Mouse (Mus musculus) thymus, adult 2 months (tissue): ENCODE data around the gene Adam12. TPM values are rescaled to one million over a fixed set of nuclear protein-coding genes. Genes with fewer than 3 reads are reported as not detected.

ENCODE experiments used
- DNase-seq: peaks from one replicate; pipeline ENCODE4 v3.0.0; 2021
- H3K27ac ChIP-seq: fragments of 200-500 bp; 2 replicates; pipeline ENCODE4 v1.5.1; 2012; ENCODE audit warnings: low read length, control low read depth; ENCODE audit not compliant: control insufficient read depth, insufficient read depth
- H3K27me3 ChIP-seq: fragments of 200-500 bp; 2 replicates; pipeline ENCODE4 v1.6.1; 2012; ENCODE audit warnings: mild to moderate bottlenecking, low read length, moderate library complexity, mixed read lengths; ENCODE audit not compliant: control insufficient read depth, insufficient read depth
- H3K36me3 ChIP-seq: fragments of 200-500 bp; 2 replicates; pipeline ENCODE4 v1.6.1; 2012; ENCODE audit warnings: mild to moderate bottlenecking, low read length, moderate library complexity; ENCODE audit not compliant: control insufficient read depth, insufficient read depth
- H3K4me1 ChIP-seq: fragments of 200-500 bp; replicated peaks from 2 replicates; pipeline ENCODE4 v1.6.1; 2012; ENCODE audit warnings: low read length; ENCODE audit not compliant: control insufficient read depth, insufficient read depth
- H3K4me3 ChIP-seq: fragments of 200-500 bp; 2 replicates; pipeline ENCODE4 v1.5.1; 2012; ENCODE audit warnings: mild to moderate bottlenecking, low read length, control low read depth, moderate library complexity; ENCODE audit not compliant: control insufficient read depth, insufficient read depth
- CTCF ChIP-seq: fragments of 200-500 bp; IDR thresholded peaks from 2 replicates; pipeline ENCODE4 v1.5.1; 2012; ENCODE audit warnings: mild to moderate bottlenecking, control low read depth, low read length, moderate library complexity, borderline replicate concordance; ENCODE audit not compliant: control insufficient read depth, poor library complexity, insufficient read depth; ENCODE audit errors: extremely low read depth
- POLR2A ChIP-seq: fragments of 200-500 bp; IDR thresholded peaks from 2 replicates; pipeline ENCODE4 v1.6.1; 2012; ENCODE audit warnings: mild to moderate bottlenecking, low read length, control low read depth, moderate library complexity; ENCODE audit not compliant: control insufficient read depth, poor library complexity, insufficient read depth; ENCODE audit errors: extremely low read depth
- WGBS: fragments of 180-500 bp; shearing (Covaris S2); methylation state at CpG from one replicate; pipeline ENCODE4 v1.1.7; 2018; 5-methylcytosine and 5-hydroxymethylcytosine counted together
- polyA plus RNA-seq: library from polyadenylated mRNA; depleted of rRNA; stranded (reverse); fragments of >200 nt; gene quantifications from 2 replicates; pipeline ENCODE4 v1.2.3, GENCODE M21; 2012

Adam12 gene
- polyA plus RNA-seq, 1 experiment: 29.0 TPM

DNA sequence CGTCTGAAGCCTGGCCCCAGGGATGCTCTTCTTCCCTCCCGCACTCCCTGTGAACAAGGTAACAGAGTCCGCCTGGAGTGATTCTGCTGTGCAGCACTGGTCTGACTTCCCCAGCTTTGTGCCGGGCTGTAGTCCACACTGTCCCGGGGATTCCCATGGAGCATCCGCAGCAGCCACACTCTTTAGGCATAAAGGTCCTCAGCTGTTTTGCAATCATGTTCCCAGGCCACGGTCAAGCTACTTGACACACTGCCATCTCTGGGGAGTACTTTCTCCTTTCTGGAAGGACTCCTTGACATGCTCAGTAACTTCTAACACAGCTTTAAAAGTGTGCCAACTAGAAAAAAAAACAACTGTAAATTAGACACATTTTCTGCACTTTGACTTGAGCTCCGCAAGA is 116.5 kb downstream of the Adam12 start:
- no peaks in the 10 kb centered on the region for H3K27me3 ChIP-seq
- H3K27ac ChIP-seq: no peak overlapping the region
- 94% methylated on average over 8 of the region's 8 CpGs for WGBS
- no peak overlapping the region for H3K4me3 ChIP-seq
- no peak for DNase-seq
- no peaks in the 10 kb centered on the region for H3K36me3 ChIP-seq
- H3K4me1 ChIP-seq: no peaks in the 10 kb centered on the region
- no peak for TF ChIP-seq CTCF
- TF ChIP-seq POLR2A: no peak

DNA sequence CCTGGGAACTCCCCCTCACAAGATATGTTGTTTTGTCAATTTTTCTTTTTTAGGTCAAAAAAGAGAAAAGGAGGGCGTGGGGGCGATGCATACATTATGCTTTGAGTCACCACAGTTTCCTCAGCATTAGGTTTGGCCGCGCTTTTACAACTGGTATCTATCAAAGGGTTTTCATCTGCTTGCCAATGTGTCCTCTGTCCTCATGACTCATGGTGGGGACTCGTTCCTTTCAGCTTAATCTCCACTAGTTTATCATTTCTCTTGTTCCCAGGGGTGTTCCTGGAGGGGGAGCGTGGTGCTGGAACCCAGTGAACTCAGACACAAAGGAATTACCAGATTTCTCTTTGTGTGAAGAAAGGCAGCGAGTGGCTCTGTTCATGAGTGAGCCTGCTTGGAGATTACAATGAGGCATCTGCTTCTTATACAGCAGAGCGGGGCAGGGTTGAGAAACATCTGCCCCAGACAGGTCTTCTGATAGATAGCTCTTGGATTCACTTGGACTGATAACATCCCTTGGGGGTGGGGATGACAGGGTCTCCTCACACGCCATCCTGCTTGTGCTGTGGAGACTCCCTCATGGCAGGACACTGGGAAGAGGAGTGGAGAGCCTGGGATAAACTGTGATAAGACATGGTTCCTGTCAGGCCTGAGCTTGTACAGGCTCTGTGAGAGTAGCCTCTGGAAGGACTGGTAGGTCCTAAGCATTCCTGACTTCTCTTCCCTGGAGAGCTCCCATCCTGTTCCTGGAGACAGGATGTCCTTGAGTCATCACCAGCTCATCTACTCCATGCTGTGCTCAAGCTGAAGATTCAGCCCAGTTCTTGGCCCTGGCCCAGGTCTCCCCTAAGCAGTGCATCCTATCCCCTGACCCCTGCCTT is 117.4 kb downstream of the Adam12 start:
- no peak for DNase-seq
- 90% methylated on average over 9 of the region's 9 CpGs for WGBS
- H3K4me3 ChIP-seq: no peak overlapping the region
- H3K27ac ChIP-seq: no peak overlapping the region
- no peaks in the 10 kb centered on the region for H3K4me1 ChIP-seq
- TF ChIP-seq POLR2A (no peak), CTCF (no peak)
- no peaks in the 10 kb centered on the region for H3K27me3 ChIP-seq
- H3K36me3 ChIP-seq: no peaks in the 10 kb centered on the region

DNA sequence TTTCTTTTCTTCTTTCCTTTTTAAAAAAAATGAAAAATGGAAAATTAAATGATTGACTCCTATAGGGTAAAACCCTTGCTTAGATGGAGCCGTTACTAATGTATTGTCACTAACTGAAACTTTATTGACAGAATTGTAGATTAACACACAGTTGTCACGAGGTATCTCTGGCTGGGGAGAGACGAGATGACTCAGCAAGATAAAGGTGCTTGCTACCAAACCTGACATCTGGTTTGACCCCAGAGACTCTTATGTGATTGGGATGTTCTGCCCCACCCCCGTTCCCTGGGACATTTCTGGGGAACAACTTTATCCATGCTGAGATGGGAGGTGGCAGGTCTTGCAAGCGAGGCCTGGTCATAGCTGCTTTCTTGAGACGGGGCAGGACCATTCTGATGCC is 118.1 kb downstream of the Adam12 start:
- Histone ChIP-seq H3K36me3 (no peaks in the 10 kb centered on the region), H3K27me3 (no peaks in the 10 kb centered on the region), H3K4me1 (no peaks in the 10 kb centered on the region), H3K4me3 (no peak overlapping the region), H3K27ac (no peak overlapping the region)
- TF ChIP-seq CTCF: no peak
- no peak for TF ChIP-seq POLR2A
- 85% methylated on average over 6 of the region's 6 CpGs for WGBS
- no peak for DNase-seq

DNA sequence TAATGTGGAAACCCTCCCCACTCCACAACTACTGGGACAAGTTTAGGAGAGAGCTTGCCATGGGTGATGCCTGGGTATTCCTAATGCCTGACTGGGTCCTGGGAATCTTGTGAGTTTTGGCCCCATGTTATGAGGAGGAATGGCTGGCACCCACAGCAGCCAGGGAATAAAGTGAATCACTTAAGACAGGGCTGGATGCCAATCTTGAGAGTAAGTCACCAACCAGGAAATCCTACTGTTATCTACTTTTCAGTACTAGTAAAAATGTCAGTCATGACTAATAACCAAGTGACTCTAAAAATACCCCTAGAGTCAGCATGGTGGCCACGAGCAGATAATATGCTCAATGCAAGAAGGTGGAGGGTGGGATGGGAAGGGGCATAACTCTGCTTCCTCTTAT is 121.8 kb downstream of the Adam12 start:
- H3K27ac ChIP-seq: no peak overlapping the region
- no peaks in the 10 kb centered on the region for H3K36me3 ChIP-seq
- no peak for DNase-seq
- 31% methylated on average over 1 of the region's 1 CpGs for WGBS
- no peak for TF ChIP-seq POLR2A
- TF ChIP-seq CTCF: no peak
- H3K4me1 ChIP-seq: no peaks in the 10 kb centered on the region
- H3K4me3 ChIP-seq: no peak overlapping the region
- no peaks in the 10 kb centered on the region for H3K27me3 ChIP-seq

DNA sequence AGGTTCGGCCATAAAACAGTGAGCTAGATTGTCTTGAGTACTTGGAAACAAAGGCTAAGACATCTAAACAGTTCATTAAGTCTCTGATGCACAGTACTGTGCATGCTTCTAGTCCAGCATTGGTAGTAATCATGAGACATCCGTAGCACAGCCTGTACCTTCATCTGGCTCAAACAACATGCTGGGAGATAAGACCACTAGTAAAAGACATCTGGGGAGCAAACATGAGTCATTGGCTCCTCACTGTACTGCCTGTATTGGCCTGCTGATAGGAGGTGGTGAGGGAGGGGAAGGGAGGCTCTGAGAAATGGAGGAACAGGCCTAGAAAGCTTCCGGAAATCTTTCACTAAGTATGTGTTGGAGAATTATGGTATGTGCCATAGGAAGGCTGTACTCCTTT is 124.1 kb downstream of the Adam12 start:
- WGBS: 81% methylated on average over 3 of the region's 3 CpGs

DNA sequence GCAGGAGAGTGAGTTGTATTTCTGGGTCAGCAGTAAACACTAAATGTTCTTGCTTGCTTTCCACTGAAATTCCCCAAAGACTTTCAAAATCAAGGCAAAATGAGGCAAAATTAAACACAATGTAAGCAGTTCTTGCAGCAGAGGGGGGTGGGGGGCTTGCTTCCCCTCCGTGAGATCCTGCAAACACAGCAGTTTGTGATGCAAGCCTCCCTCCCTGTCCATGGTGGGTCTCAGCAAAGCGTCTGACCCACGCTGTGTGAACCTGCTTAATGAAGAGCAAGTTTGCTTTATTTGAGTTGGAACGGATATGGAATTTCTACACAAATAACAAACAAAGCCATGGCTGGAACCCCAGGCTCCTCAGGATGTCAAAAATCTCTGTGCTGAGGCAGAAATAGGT is 132.9 kb downstream of the Adam12 start:
- 88% methylated on average over 4 of the region's 4 CpGs for WGBS

More for the DNA sequence above, 124.1 kb downstream of the Adam12 start:
- no peaks in the 10 kb centered on the region for H3K27me3 ChIP-seq
- no peak for DNase-seq
- H3K27ac ChIP-seq: no peak overlapping the region
- no peaks in the 10 kb centered on the region for H3K36me3 ChIP-seq
- no peaks in the 10 kb centered on the region for H3K4me1 ChIP-seq
- TF ChIP-seq POLR2A (no peak), CTCF (no peak)
- no peak overlapping the region for H3K4me3 ChIP-seq

DNA sequence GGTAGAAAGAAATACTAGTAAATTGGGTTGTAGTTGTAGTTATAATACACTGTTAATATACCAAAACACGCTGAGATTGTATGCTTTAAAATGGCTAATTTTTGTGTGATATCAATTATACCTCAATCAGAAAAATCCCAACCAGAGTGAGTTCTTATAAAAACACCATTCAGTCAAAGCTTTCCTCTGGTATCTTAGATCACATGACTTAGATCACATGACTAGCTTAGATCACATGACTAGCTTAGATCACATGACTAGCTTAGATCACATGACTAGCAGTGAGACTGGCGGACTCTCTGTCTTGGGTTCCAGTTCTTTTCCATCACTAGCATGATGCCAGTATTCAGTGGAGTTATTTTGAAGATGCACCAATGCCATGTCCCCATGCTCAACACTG is 134.1 kb downstream of the Adam12 start:
- DNase-seq: no peak
- H3K27ac ChIP-seq: no peak overlapping the region
- no peaks in the 10 kb centered on the region for H3K4me1 ChIP-seq
- no peak overlapping the region for H3K4me3 ChIP-seq
- TF ChIP-seq CTCF: no peak
- no peak for TF ChIP-seq POLR2A
- H3K27me3 ChIP-seq: no peaks in the 10 kb centered on the region
- 98% methylated on average over 2 of the region's 2 CpGs for WGBS
- H3K36me3 ChIP-seq: no peaks in the 10 kb centered on the region

More for the DNA sequence above, 132.9 kb downstream of the Adam12 start:
- DNase-seq: no peak
- Histone ChIP-seq H3K4me3 (no peak overlapping the region), H3K27me3 (no peaks in the 10 kb centered on the region), H3K27ac (no peak overlapping the region), H3K36me3 (no peaks in the 10 kb centered on the region), H3K4me1 (no peaks in the 10 kb centered on the region)
- TF ChIP-seq POLR2A: no peak
- TF ChIP-seq CTCF: no peak
